Mouse (Mus musculus): Measurements from ENCODE around the gene Preb. TPM values are rescaled to one million over a fixed set of nuclear protein-coding genes. Genes with fewer than 3 reads are reported as not detected.
A peak's percentile ranks its signal among the peaks of the same experiment; 100 is the strongest.

Gene Preb
- 259 and 349 TPM in 2 replicates for polyA plus RNA-seq (2012; rRNA removed)
- 91.1 and 98.9 TPM in 2 replicates for polyA plus RNA-seq (2014; fragmentation: Nextera tagmentation; extraction: Ambion mirVana)

- H3K9ac ChIP-seq (ENCODE audit: low read depth, low read length, severe bottlenecking), result peak within 1 kb of the TSS; percentile 87
- 3% methylated on average over 53 of the region's 56 CpGs for WGBS
- peak; percentile 96 for ATAC-seq (ENCODE audit: low FRiP score, low read depth)
These were observed at the start of gene Preb for GRCm38 (mm10) chr5:30959966-30960501. Gene Preb (minus strand): TSS chr5:30960361.

GRCm38 (mm10) chr5:31004184-31004583 is 44.0 kb upstream of the Preb start:
- TF ChIP-seq POLR2A (IDR thresholded peaks at IDR 0.05; ENCODE audit: borderline replicate concordance, extremely low read depth, insufficient read depth, insufficient read length), result no peak
- 2% methylated on average over 5 of the region's 5 CpGs for WGBS
- no peaks in the 10 kb centered on the region for H3K9me3 ChIP-seq (ENCODE audit: control insufficient read depth, low read length)
- no peak overlapping the region for H3K9ac ChIP-seq (ENCODE audit: low read depth, low read length, severe bottlenecking)
- no peaks in the 10 kb centered on the region; the same call in 1 of the 2 replicates for H3K4me1 ChIP-seq (ENCODE audit: control insufficient read depth, insufficient read depth, low read length)
- ATAC-seq (ENCODE audit: low FRiP score, low read depth) (peak; percentile 85; the same call in 1 of the 2 replicates), DNase-seq (ENCODE audit: low spot score) (peak; percentile 85)
- H3K27me3 ChIP-seq (ENCODE audit: control insufficient read depth, insufficient read depth, low read length), result no peaks in the 10 kb centered on the region
- H3K4me3 ChIP-seq (replicated peaks; ENCODE audit: low read length), result no peak overlapping the region
- H3K27ac ChIP-seq (replicated peaks; ENCODE audit: low read depth, low read length), result no peak overlapping the region
- no peak overlapping the region for H3K4me2 ChIP-seq (replicated peaks; ENCODE audit: low read depth, low read length, severe bottlenecking)
- no peaks in the 10 kb centered on the region for H3K36me3 ChIP-seq (ENCODE audit: control insufficient read depth, insufficient read depth, low read length)

More at GRCm38 (mm10) chr5:30959966-30960501, at the start of gene Preb:
- Histone ChIP-seq H3K4me3 (replicated peaks; ENCODE audit: low read length) (peak within 1 kb of the TSS; percentile 88), H3K27me3 (ENCODE audit: control insufficient read depth, insufficient read depth, low read length) (no peaks in the 10 kb centered on the region), H3K27ac (replicated peaks; ENCODE audit: low read depth, low read length) (peak within 1 kb of the TSS; percentile 83), H3K4me1 (ENCODE audit: control insufficient read depth, insufficient read depth, low read length) (peaks cover 19% of the 10 kb centered on the region), H3K9me3 (ENCODE audit: control insufficient read depth, low read length) (no peaks in the 10 kb centered on the region), H3K36me3 (ENCODE audit: control insufficient read depth, insufficient read depth, low read length) (peaks cover 29% of the 10 kb centered on the region), H3K4me2 (replicated peaks; ENCODE audit: low read depth, low read length, severe bottlenecking) (peak within 1 kb of the TSS; percentile 86)
- DNase-seq (ENCODE audit: low spot score), result peak; percentile 96
- TF ChIP-seq POLR2A (IDR thresholded peaks at IDR 0.05; ENCODE audit: borderline replicate concordance, extremely low read depth, insufficient read depth, insufficient read length), result 0 out of 2 replicates have a peak, but pooled peaks have one; percentile 54

GRCm38 (mm10) chr5:31001560-31001959 is 41.4 kb upstream of the Preb start:
- TF ChIP-seq POLR2A (IDR thresholded peaks at IDR 0.05; ENCODE audit: borderline replicate concordance, extremely low read depth, insufficient read depth, insufficient read length), result no peak
- no peak for ATAC-seq (ENCODE audit: low FRiP score, low read depth)

GRCm38 (mm10) chr5:31000993-31001392 is 40.8 kb upstream of the Preb start:
- no peak for DNase-seq (ENCODE audit: low spot score)
- H3K27ac ChIP-seq (replicated peaks; ENCODE audit: low read depth, low read length), result no peak overlapping the region
- no peak for ATAC-seq (ENCODE audit: low FRiP score, low read depth)
- H3K4me1 ChIP-seq (ENCODE audit: control insufficient read depth, insufficient read depth, low read length), result no peaks in the 10 kb centered on the region; the same call in 1 of the 2 replicates
- no peak overlapping the region for H3K4me3 ChIP-seq (replicated peaks; ENCODE audit: low read length)
- H3K9me3 ChIP-seq (ENCODE audit: control insufficient read depth, low read length), result no peaks in the 10 kb centered on the region
- H3K4me2 ChIP-seq (replicated peaks; ENCODE audit: low read depth, low read length, severe bottlenecking), result no peak overlapping the region
- no peak for TF ChIP-seq POLR2A (IDR thresholded peaks at IDR 0.05; ENCODE audit: borderline replicate concordance, extremely low read depth, insufficient read depth, insufficient read length)
- H3K36me3 ChIP-seq (ENCODE audit: control insufficient read depth, insufficient read depth, low read length), result no peaks in the 10 kb centered on the region
- 77% methylated on average over 2 of the region's 2 CpGs for WGBS
- H3K27me3 ChIP-seq (ENCODE audit: control insufficient read depth, insufficient read depth, low read length), result no peaks in the 10 kb centered on the region
- no peak overlapping the region for H3K9ac ChIP-seq (ENCODE audit: low read depth, low read length, severe bottlenecking)

More at GRCm38 (mm10) chr5:31001560-31001959, 41.4 kb upstream of the Preb start:
- Histone ChIP-seq H3K4me3 (replicated peaks; ENCODE audit: low read length) (no peak overlapping the region), H3K4me1 (ENCODE audit: control insufficient read depth, insufficient read depth, low read length) (no peaks in the 10 kb centered on the region; the same call in 1 of the 2 replicates), H3K27me3 (ENCODE audit: control insufficient read depth, insufficient read depth, low read length) (no peaks in the 10 kb centered on the region), H3K9ac (ENCODE audit: low read depth, low read length, severe bottlenecking) (no peak overlapping the region), H3K27ac (replicated peaks; ENCODE audit: low read depth, low read length) (no peak overlapping the region), H3K9me3 (ENCODE audit: control insufficient read depth, low read length) (no peaks in the 10 kb centered on the region), H3K4me2 (replicated peaks; ENCODE audit: low read depth, low read length, severe bottlenecking) (no peak overlapping the region), H3K36me3 (ENCODE audit: control insufficient read depth, insufficient read depth, low read length) (no peaks in the 10 kb centered on the region)
- no peak for DNase-seq (ENCODE audit: low spot score)
- WGBS, result 81% methylated on average over 4 of the region's 4 CpGs

GRCm38 (mm10) chr5:31000122-31000521 is 40.0 kb upstream of the Preb start:
- 53% methylated on average over 7 of the region's 7 CpGs for WGBS
- H3K9me3 ChIP-seq (ENCODE audit: control insufficient read depth, low read length), result no peaks in the 10 kb centered on the region
- no peak for DNase-seq (ENCODE audit: low spot score)
- peak; percentile 62; the same call in 1 of the 2 replicates for ATAC-seq (ENCODE audit: low FRiP score, low read depth)
- no peaks in the 10 kb centered on the region for H3K36me3 ChIP-seq (ENCODE audit: control insufficient read depth, insufficient read depth, low read length)
- H3K27me3 ChIP-seq (ENCODE audit: control insufficient read depth, insufficient read depth, low read length), result no peaks in the 10 kb centered on the region
- H3K4me1 ChIP-seq (ENCODE audit: control insufficient read depth, insufficient read depth, low read length), result no peaks in the 10 kb centered on the region; the same call in 1 of the 2 replicates
- H3K4me3 ChIP-seq (replicated peaks; ENCODE audit: low read length), result no peak overlapping the region
- H3K9ac ChIP-seq (ENCODE audit: low read depth, low read length, severe bottlenecking), result no peak overlapping the region
- H3K27ac ChIP-seq (replicated peaks; ENCODE audit: low read depth, low read length), result peak overlapping the region; percentile 67
- H3K4me2 ChIP-seq (replicated peaks; ENCODE audit: low read depth, low read length, severe bottlenecking), result no peak overlapping the region
- TF ChIP-seq POLR2A (IDR thresholded peaks at IDR 0.05; ENCODE audit: borderline replicate concordance, extremely low read depth, insufficient read depth, insufficient read length), result no peak
